Mouse (Mus musculus): ENCODE data around the gene Tmem88. TPM values are rescaled to one million over a fixed set of nuclear protein-coding genes. Genes with fewer than 3 reads are reported as not detected.

Tmem88 gene
- polyA plus RNA-seq, 1 experiment = 16.5 TPM

DNA sequence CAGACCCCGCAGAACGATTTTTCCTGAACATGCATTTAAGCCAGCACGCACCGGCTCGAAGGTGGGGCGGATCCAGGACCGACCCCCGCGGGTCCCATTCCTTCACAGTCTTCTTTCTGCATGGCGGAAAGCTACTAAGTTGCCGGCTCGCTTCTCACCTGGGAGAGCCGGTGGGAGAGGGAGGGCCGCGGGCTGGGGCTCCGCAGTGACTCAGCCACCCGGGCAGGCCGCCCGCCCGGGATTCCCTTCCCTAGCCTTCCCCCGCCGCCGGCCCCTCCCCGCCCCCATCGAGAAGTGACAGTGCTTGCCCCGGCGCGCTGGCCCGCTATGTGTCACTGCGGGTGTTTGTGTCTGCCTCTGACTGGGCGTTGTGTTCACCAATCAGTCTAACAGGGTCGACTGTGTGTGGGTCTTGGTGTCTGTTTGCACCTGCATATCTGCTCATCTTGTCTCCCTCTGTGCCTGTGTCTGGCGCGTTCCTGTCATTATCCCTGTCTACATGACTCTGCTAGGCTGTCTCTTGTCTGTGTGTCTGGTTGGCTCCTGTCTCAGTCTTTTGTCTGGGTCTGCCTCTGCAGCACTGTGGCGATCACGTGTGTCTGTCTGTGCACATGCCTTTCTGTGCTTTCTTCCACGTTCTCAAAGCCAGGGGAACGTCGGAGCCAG lies 13.6 kb upstream of the Tmem88 start:
- 2% methylated on average over 39 of the region's 39 CpGs for WGBS
- Histone ChIP-seq H3K36me3 (ENCODE audit: control insufficient read depth, insufficient read depth, low read length) (peaks cover 14% of the 10 kb centered on the region), H3K4me3 (ENCODE audit: low read depth, low read length) (peak overlapping the region; percentile 88), H3K27me3 (ENCODE audit: control insufficient read depth, insufficient read depth, low read length) (no peaks in the 10 kb centered on the region), H3K27ac (ENCODE audit: insufficient read depth, low read depth, low read length) (peak overlapping the region; percentile 99), H3K4me1 (ENCODE audit: control insufficient read depth, insufficient read depth, insufficient read length, low read length) (peaks cover 32% of the 10 kb centered on the region)
- TF ChIP-seq CTCF (IDR thresholded peaks at IDR 0.05; ENCODE audit: extremely low read depth, insufficient read length, insufficient replicate concordance, low read depth, low read length) = no peak
- TF ChIP-seq POLR2A (IDR thresholded peaks at IDR 0.05; ENCODE audit: low read depth, low read length) = peak; percentile 23

DNA sequence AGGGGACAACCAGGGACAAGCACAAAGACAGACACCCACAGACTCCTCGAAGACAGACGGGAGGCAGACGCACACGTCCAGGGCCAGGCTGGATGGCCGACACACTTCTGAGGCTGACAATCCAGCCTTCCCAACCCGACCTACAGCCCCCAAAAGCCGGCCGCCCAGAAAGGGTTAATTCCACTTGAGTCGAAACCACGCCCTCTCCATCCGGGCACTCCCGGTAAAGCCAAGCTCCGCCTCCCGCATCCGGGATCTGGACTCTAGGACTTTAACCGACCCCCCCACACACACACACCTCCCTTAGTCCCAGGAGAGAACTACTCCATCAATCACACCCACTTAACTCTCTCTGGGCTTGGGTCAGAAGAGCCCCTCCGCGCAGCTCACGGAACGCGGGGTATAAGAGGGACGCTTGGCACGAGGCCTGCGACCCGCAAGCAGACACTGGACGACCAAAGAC lies 13.1 kb upstream of the Tmem88 start:
- Histone ChIP-seq H3K27ac (ENCODE audit: insufficient read depth, low read depth, low read length) (peak overlapping the region; percentile 99), H3K4me1 (ENCODE audit: control insufficient read depth, insufficient read depth, insufficient read length, low read length) (peaks cover 32% of the 10 kb centered on the region)
- WGBS = under 1% methylated on average over 26 of the region's 26 CpGs

DNA sequence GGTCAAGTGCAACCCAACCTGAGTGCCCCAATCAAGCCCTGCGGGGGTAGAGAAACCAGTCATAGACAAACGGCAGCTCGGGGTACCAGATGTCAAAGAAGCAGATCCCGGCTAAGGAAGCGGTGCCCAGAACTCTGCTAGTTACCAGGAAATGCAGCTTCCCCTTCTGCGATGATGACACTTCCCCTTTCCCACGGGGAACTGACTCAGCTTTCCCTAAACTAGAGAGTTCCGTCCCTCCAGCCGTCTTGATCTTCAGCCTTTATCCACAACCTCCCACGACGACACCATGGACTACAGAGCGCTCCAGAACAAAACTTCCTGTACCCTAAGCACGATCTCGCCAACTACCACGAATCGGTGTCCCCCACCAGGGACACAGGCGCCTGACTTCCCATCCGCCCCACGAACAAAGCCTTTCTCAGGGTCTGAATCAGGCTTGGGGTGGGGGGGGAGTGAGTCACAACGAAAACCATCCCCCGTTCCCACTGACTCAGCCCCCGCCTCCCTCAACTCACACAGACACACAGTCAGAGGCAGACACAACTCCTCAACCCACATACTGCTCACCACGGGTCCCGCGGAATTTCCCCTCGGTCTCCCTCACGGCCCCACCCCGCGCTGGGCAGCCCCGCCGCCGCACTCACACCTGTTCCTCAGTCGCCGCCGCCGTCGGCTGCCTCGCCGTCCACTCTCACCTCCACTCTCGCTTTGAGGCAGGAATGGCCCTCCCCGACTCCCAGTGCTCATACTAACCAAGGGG lies 12.5 kb upstream of the Tmem88 start:
- Histone ChIP-seq H3K36me3 (ENCODE audit: control insufficient read depth, insufficient read depth, low read length) (peaks cover 26% of the 10 kb centered on the region), H3K27me3 (ENCODE audit: control insufficient read depth, insufficient read depth, low read length) (no peaks in the 10 kb centered on the region), H3K4me3 (ENCODE audit: low read depth, low read length) (peak overlapping the region; percentile 88), H3K27ac (ENCODE audit: insufficient read depth, low read depth, low read length) (peak overlapping the region; percentile 99), H3K4me1 (ENCODE audit: control insufficient read depth, insufficient read depth, insufficient read length, low read length) (peaks cover 32% of the 10 kb centered on the region)
- no peak; the same call in 1 of the 2 replicates for TF ChIP-seq POLR2A (IDR thresholded peaks at IDR 0.05; ENCODE audit: low read depth, low read length)
- TF ChIP-seq CTCF (IDR thresholded peaks at IDR 0.05; ENCODE audit: extremely low read depth, insufficient read length, insufficient replicate concordance, low read depth, low read length) = no peak
- WGBS = under 1% methylated on average over 41 of the region's 41 CpGs

More for the DNA sequence above, 13.1 kb upstream of the Tmem88 start:
- Histone ChIP-seq H3K4me3 (ENCODE audit: low read depth, low read length) (peak overlapping the region; percentile 88), H3K27me3 (ENCODE audit: control insufficient read depth, insufficient read depth, low read length) (no peaks in the 10 kb centered on the region), H3K36me3 (ENCODE audit: control insufficient read depth, insufficient read depth, low read length) (peaks cover 20% of the 10 kb centered on the region)
- TF ChIP-seq CTCF (IDR thresholded peaks at IDR 0.05; ENCODE audit: extremely low read depth, insufficient read length, insufficient replicate concordance, low read depth, low read length) (no peak), POLR2A (IDR thresholded peaks at IDR 0.05; ENCODE audit: low read depth, low read length) (peak; percentile 38)

- TF ChIP-seq CTCF (IDR thresholded peaks at IDR 0.05; ENCODE audit: extremely low read depth, insufficient read length, insufficient replicate concordance, low read depth, low read length) (no peak), POLR2A (IDR thresholded peaks at IDR 0.05; ENCODE audit: low read depth, low read length) (no peak)
- Histone ChIP-seq H3K27me3 (ENCODE audit: control insufficient read depth, insufficient read depth, low read length) (no peaks in the 10 kb centered on the region), H3K4me3 (ENCODE audit: low read depth, low read length) (peak overlapping the region; percentile 88), H3K4me1 (ENCODE audit: control insufficient read depth, insufficient read depth, insufficient read length, low read length) (peaks cover 32% of the 10 kb centered on the region), H3K27ac (ENCODE audit: insufficient read depth, low read depth, low read length) (peak overlapping the region; percentile 99), H3K36me3 (ENCODE audit: control insufficient read depth, insufficient read depth, low read length) (peaks cover 31% of the 10 kb centered on the region)
- WGBS = under 1% methylated on average over 18 of the region's 18 CpGs
Measured at GRCm38 (mm10) chr11:69410045-69410309, 11.9 kb upstream of the Tmem88 start.

DNA sequence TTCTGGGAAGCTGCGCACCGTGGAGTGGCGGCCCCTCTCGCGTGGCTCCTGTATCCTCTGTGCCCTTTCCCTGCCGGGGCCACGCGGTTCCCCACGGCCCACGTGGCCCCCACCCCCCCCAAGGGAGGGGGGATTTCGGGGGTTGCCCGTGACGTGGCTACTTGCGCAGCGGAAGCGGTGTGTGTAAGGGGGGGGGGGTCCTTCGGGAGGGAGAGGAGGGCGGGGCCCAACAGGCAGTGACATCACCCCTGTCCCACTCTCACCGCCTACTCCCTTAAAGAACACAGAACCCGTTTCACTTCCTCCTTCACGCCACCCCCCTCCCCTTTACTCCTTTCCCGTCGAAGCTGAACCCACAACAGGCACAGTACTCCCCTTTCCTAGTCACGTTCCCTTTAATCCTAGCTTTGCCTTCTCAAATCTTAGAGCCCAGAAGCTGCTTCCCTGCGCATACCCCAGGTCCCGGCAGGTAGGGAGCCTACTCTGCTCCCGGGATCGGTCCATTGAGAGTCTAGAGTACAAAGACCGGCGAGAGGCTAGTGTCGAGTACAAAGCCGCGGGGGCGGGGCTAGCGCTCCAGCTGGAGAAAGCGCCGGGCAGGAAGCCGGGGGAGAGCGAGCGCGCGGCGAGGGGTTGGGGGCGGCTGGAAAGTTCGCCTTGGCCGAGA lies 11.5 kb upstream of the Tmem88 start:
- no peak for TF ChIP-seq CTCF (IDR thresholded peaks at IDR 0.05; ENCODE audit: extremely low read depth, insufficient read length, insufficient replicate concordance, low read depth, low read length)
- TF ChIP-seq POLR2A (IDR thresholded peaks at IDR 0.05; ENCODE audit: low read depth, low read length) = peak; percentile 70
- peak overlapping the region; percentile 88 for H3K4me3 ChIP-seq (ENCODE audit: low read depth, low read length)
- under 1% methylated on average over 45 of the region's 46 CpGs for WGBS
- H3K36me3 ChIP-seq (ENCODE audit: control insufficient read depth, insufficient read depth, low read length) = peaks cover 36% of the 10 kb centered on the region
- H3K27ac ChIP-seq (ENCODE audit: insufficient read depth, low read depth, low read length) = peak overlapping the region; percentile 99
- H3K4me1 ChIP-seq (ENCODE audit: control insufficient read depth, insufficient read depth, insufficient read length, low read length) = peaks cover 30% of the 10 kb centered on the region
- H3K27me3 ChIP-seq (ENCODE audit: control insufficient read depth, insufficient read depth, low read length) = no peaks in the 10 kb centered on the region

DNA sequence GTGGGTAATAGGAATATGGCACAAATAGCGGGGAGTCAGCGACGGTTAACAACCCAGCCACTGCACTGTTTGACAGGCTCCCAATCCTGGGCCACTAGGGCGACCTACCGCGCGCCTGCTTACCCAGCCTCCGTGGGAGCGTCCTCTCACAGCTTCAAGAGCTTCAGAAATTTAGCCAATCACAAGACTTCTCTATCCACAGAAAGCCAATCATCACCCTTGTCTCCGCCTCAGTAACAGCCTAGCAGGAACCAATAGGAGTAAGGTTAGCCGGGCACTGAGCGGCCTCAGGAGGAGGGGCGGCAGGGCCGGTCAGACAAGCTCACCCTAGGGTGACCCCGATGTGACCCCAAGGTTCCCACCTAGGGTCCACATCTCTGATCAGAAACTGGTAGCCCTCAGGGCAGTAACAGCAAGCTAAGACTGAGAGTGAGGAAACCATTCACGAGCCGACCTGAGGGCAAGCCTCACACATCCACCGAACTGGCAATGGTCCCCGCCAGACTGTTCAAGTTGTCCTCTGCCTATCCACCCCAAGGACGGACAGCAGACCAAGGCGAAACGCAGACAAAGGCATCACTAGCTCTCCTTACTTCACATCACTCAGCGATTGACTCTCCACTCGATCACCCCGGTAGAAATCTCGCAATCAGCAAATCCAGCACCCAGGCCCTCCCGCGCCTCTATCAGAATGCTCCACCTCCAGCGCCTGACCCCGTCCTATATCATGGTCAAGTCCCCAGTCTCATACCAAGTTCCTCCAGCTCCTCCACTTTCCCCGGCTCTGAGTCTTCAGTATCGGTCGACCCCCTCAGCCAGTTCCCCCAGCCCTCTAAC lies 10.7 kb upstream of the Tmem88 start:
- Histone ChIP-seq H3K36me3 (ENCODE audit: control insufficient read depth, insufficient read depth, low read length) (peaks cover 43% of the 10 kb centered on the region), H3K27ac (ENCODE audit: insufficient read depth, low read depth, low read length) (peak overlapping the region; percentile 99), H3K4me1 (ENCODE audit: control insufficient read depth, insufficient read depth, insufficient read length, low read length) (peaks cover 23% of the 10 kb centered on the region), H3K27me3 (ENCODE audit: control insufficient read depth, insufficient read depth, low read length) (no peaks in the 10 kb centered on the region), H3K4me3 (ENCODE audit: low read depth, low read length) (peak overlapping the region; percentile 88)
- TF ChIP-seq POLR2A (IDR thresholded peaks at IDR 0.05; ENCODE audit: low read depth, low read length) = no peak; the same call in none of the 2 replicates
- no peak for TF ChIP-seq CTCF (IDR thresholded peaks at IDR 0.05; ENCODE audit: extremely low read depth, insufficient read length, insufficient replicate concordance, low read depth, low read length)
- WGBS = under 1% methylated on average over 33 of the region's 33 CpGs

Data from small intestine, adult 2 months (tissue).